Mouse (Mus musculus) frontal cortex, adult (tissue): ENCODE measurements around the gene Pcmt1.
"Not testable (repeated sequence)": the region's sequence is repeated elsewhere in the genome, so short reads cannot be mapped to it uniquely, and the experiment has no call there.

Source experiments
- ATAC-seq: cut with Nextera tagmentation; 2 replicates; pipeline ENCODE4 v1.9.2; 2017; ENCODE audit warnings: mild to moderate bottlenecking, moderate library complexity, mixed read lengths; ENCODE audit not compliant: low TSS enrichment

The Pcmt1 gene

DNA sequence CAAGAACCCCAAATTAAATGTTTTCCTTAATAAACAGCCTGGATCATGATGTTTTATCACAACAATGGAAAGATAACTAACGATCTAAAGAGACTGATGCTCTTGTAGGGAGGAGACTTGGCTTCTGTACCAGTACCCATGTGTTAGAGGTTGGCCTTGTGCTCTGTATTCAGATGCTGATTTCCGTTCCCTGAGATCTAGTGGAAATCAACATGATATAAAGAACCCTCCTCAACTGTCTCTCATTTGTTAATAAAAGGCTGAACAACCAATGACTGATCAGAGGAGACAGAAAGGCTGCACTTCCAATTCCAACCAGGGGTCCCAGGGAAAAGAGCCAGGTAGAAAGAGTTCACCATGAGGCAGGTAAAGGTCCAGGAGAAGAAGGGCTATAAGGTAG, 35.0 kb downstream of the Pcmt1 start:
- ATAC-seq: no peak

DNA sequence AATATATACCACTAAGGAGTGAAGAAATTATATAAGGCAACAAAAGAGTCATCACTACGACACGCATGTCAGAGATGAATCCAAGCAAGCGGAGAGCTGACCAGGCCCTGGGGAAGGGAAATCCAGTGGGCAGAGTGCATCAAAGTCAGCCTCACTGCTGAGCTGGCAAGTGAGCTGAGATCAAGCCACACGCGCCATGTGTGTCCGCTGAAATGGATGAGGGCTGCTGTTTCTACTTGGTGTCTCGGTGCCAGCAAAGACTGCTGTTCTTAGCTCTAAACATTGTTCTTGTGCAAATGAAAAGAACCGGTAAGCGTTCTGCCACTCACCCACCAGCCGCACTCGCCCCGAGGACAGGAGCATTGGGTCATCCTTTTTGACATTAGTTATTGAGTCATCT, 40.6 kb downstream of the Pcmt1 start:
- no peak for ATAC-seq

DNA sequence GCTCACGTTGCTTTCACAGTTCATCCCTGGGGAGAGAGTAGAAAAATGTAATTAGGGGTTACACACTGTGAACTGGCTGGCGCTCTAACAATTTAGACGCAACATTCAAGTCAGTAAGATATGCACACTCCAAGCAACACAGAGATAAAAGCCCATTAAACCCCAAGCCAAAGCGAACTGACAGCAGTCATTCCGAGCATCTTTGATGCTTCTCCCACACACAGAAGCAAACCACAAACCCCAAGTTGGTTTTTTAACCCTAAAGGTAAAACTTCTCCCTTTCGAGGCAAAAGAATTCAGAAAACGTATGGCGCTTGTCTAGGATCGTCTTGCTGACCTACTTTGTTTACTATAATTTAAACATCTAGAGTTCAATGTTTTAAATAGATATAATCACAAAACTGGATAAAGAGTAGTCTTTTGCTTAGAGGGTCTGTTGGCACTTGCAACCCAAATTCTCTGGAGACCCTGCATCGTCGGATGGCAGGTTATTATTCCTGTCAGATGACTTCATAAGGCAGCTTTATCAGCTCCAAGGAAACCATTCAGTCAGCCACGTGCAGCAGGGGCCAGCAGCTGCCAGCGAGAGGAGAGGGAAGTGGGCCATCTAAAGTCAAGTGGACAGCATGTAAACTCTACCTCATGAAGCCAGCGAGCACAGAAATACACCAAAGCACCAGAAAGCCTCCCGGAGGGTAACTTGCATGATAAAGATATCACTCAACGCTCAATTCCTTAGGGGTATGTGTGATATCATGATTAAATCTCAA, 49.8 kb downstream of the Pcmt1 start:
- 0 out of 2 replicates have a peak, but pooled peaks have one; percentile 7 for ATAC-seq

DNA sequence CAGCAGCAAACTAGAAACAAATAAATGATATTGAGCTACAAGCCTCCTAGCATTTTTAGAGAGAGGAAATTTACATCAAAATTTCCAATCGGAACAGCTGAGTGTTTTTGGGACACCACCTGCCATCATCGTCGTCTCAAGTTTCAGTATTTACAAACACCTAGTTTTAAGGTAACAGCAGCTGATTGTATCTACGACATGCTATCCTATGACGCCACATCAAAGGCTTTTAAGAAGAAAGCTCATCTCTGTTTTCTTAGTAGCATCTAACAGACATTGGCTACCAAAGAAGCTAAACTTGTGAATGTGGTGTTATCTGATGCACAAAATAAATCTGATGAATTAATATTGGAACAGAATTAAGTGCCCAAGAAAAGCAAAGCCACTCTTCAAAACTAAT, 50.6 kb downstream of the Pcmt1 start:
- no peak for ATAC-seq

DNA sequence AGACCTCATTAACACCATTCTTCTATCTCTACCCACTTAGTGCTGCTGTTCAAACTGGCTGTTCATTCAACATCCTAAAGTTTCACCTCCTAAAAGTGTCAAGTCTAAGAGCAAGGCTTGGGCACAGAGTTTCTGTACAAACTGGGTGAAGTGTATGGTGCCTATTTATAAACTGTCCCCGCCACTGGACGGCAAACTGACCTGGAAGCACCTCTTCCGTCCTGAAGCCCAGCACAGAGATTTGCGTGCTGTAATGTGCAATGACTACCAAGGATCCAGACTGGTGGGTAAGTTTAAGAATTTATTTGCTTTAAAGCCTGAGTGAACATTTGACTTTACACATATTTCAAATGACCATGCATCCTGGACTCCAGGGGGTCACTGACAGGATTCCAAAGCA, 51.8 kb downstream of the Pcmt1 start:
- ATAC-seq: no peak

DNA sequence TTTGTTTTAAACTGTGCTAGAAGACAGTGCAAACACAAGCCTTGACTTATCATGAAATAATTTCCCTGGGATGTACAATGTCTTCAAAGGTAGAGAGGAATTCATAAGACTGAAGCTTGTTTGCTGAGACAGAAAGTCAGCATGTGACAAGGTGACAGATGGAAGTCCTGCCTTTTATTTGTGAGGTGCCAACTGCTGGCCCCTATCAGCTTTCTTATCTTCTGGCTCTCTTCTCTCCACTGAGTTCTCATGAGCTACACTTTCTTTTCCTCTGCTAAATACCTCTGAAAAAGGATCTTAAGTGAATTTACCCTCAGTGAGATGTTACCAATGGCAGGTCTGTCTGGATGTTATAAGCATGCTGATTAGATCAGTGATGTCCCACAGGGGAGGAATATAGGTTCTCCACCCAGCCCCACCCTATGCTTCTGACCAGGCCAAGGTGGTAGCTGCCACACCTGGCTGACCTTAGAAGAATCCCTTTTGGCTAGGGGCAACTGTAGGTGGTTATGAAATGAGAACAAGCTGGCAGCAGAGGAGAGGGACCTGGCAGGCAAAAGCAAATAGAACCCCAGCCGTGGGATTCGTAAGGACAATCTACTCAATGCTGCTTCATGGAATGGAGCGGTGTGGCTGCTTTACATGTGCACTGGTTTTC, 56.9 kb downstream of the Pcmt1 start:
- no peak for ATAC-seq

DNA sequence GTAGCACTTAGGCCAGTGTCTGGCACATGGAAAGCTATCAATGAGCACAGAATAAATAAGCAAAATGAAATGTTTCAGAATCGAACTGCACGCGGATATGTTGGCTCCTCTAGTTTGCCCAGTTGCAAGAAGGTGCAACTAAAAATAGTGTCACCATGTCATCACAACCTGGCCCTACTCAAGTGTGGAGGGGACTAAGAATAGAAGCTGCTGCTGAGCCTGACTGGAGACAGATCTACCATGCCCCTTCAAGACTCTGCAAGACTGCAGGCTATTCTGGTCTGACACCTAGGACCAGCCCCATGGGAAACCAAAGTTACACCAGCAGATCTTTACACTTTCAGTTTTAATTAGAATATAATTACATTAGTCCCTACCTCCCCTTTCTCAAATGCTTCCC, 58.6 kb downstream of the Pcmt1 start:
- peak; percentile 58 for ATAC-seq

DNA sequence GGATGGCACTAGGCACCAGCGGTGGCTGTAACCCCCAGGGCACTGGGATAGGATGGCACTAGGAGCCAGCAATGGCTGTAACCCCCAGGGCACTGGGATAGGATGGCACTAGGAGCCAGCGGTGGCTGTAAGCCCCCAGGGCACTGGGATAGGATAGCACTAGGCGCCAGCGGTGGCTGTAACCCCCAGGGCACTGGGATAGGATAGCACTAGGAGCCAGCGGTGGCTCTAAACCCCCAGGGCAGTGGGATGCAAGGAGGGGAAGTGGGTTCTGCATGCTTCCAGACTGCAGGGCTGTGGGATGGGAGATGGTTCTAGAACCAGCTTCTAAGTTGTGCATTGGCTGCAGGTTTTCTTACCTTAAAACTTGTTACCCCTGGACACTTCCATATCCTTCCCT, 60.2 kb downstream of the Pcmt1 start:
- no peak for ATAC-seq

DNA sequence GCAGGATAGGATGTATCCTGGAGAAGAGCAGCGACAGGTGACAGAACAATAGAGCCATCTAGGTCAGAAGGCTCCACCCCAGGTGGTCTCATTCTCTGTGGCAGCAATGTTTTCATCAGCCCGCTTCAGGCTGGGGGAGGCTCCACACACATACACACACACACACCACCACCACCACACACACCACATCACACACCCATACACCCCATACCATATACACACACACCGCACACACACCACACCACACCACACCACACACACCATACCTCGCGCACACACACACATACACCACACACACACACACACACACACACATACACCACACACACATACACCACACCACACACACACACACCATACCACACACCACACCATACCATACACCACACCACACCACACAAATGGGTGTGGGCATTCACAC, 61.1 kb downstream of the Pcmt1 start:
- ATAC-seq: no peak

DNA sequence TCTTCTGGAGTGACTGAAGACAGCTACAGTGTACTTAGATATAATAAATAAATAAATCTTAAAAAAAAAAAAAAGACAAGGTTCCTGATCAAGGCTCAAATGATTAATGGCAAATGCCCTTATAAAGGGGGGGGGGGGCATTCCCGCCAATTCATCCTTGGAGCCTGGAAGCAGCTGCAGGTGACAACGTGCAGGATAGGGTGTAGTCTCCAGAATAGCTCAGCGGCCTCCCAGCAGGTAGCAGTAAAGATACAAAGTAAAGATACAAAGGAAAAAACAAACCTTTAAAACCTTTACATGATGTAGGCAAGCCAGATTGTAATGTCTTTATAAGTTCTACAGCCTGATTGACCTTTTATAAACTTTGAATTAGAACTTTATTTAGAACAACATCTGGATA, 63.4 kb downstream of the Pcmt1 start:
- not testable (repeated sequence) for ATAC-seq

DNA sequence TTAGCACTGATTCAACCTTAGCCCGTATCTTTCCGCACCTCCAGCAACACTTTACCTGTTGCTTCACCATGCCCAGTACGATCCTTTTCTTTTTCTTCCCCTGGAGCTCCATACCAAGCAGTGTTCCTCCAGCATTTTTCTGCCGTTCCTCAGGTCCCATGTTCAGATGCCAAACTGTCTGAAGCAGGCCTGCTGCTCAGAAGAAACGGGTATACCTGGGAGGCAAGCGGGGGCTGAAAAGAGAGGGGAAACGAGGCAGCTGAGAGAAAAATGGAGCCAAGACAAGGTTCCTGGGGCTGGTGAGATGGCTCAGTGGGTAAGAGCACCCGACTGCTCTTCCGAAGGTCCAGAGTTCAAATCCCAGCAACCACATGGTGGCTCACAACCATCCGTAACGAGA, 63.8 kb downstream of the Pcmt1 start:
- ATAC-seq: not testable (repeated sequence)

DNA sequence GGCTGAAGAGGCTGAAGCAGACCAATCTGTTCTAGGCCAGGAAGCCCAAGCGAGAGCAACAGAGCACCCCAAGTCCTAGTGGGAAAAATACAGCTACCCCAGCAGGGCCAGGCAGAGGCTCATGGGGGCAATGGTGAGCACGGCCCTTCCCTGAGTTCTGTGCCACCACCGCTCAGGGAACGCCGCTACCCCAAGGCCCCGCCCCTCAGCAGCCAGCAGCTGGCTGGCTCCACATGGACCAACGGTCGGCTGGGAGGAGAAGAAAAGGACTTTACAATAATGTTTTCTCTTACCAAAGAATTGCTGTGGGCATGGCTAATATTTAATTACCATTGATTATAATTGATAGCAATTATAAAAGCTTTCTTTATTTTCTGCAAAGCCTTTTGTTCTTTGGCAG, 66.1 kb downstream of the Pcmt1 start:
- ATAC-seq: no peak

DNA sequence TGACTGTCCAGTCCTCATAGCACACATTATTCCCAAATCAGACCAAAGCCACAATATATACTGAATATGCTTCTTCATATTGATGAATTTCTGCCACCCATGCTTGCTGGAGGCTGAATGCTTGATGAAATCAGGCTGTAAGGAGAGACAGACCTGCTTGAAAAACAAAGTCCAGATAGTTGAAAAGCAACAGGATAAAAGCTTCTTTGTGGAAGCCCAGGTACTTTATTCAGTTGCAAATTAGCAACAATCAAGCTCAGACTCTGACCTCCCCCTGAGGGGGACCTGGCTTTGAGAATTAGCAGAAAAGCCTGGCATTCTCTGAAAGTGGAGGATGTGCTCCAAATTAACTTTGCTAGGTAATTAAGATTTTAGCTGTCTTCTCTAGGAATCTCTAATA, 68.7 kb downstream of the Pcmt1 start:
- ATAC-seq: not testable (repeated sequence)

DNA sequence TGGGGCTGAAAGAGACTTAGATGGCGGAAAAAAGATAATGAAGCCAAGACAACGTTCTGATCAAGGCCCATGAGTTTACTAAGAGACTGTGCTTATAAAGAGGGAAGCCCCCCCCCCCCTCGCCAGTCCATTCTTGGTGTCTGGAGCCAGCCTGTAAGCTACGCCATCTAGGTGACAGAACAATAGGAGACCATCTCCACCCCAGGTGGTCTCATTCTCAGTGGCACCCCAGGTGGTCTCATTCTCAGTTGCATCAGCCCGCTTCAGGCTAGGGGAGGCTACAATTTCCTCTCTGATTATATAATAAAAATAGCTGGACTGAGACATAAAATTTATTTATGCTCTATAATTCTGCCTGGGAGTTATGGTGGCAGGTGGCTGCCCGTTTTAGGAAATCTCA, 69.3 kb downstream of the Pcmt1 start:
- no peak for ATAC-seq

DNA sequence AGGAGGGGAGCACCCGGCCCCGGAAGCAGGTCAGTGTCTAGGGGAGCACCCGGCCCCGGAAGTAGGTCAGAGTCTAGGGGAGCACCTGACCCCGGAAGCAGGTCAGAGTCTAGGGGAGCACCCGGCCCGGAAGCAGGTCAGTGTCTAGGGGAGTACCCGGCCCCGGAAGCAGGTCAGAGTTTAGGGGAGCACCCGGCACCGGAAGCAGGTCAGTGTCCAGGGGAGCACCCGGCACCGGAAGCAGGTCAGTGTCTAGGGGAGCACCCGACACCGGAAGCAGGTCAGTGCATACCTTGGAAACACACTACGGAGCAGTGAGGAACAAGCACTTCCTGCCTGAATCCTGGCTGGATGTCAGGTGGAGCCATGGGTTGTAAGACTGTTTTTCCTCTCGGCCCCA, 72.3 kb downstream of the Pcmt1 start:
- ATAC-seq: no peak

DNA sequence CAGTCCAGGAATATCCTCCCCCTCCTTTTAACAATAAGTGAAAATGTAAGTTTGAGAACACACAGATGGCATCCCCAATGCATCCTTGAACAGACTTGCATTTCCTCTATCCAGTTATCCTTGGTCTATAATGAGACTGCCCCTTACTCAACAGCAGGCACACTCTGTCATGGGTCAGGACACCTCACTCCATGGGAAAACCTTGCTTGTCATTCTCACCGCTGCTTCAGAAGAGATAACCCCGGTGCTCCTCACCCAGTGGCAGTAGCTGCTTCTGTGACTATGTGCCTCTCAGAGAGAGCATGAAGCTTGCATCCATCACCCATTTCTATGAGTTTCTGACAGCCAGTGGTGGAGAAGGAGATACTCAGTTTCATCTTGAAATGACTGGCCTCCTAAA, 74.5 kb downstream of the Pcmt1 start:
- no peak for ATAC-seq

DNA sequence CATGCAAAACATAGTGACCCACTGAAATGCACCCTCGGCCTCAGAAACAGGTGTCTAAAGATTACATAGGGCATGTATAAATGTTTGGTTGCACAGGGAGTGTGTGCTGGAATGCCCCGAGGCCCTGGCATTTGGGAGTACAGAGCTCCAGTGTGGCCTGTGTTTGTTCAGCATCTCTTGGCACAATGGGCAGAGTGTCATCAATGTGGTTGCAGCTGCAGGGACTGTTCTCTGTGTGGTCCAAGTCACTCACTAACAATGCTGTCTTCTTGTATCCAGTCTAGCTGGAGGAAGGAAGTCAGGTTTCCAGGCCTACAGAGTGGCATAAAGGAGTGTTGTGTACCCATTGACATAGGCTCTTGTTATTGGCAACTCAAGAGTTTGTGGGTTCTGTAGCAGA, 75.8 kb downstream of the Pcmt1 start:
- ATAC-seq: peak; percentile 74

DNA sequence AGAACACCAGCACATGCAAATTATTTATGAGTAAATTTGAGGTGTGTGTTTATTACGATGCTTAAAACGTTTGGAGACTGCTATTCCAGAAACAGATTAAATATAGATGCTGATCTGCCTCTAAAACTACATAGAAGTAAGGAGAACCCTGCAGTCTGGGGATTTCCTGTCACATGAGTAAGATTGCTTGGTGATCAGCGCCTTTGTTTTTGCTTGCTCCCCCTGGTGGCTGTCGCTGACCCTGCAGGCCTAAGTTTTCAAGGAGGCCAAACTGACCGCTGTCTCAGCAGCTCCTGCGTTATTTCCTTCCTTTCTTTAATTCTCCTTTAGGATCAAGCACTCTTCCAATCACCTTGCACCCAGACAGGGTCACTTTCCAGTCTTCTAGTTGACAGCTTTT, 80.3 kb downstream of the Pcmt1 start:
- peak; percentile 82 for ATAC-seq

DNA sequence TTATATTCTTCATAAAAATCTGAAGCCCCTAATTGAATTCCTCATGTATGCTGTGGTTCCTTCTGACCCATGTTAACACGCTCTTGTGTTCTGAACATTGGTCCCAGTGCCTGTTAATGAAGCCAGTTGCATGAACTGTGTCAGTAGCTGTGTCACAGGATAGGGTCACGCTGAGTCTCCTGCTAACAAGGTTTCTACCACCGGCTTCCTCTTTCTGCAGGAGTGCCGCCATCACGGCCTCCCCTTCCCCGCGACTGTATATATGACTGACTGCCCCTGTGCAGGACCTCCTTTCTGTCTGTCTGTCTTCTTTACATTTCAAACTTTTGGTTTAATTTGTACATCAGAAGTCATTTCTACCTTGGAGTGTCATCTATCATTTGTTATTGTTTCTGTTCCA, 82.8 kb downstream of the Pcmt1 start:
- ATAC-seq: no peak

DNA sequence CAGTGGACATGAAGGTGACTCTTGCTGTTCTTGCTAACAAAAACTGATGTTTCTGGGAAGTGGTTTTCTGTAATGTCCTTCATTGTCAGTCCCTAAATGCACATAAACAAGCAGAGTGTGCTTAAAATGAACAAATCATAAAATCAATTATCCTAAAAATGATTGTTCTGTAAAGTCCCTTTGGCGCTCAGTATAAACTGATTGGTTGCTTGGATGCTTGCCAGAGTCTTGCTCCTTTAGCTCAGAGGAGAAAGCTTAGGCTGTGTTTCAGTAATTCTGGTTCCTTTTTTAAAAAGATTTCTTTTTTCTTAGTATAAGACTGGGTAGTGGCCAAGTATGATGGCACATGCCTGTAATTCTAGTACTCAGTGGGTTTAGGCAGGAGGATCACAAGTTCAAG, 84.7 kb downstream of the Pcmt1 start:
- ATAC-seq: no peak

DNA sequence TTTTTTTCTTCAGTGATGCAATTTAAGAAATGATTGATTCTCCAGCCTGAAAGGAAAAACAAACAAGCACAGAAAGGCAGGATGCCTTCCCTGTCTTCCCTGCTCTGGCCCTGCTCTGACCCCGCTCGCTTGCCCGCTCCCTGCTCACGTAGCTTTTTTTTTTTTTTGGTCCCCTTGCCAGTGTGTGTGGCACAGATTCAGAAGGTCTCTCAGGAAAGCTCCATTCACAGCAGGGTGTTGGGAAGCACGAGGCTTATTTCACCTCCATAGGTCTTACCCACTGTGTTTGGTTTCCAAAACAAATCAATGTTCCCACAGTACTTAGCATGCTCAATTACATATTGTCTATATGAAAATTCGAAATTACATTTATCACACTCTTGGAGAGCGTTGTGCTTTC, 86.1 kb downstream of the Pcmt1 start:
- ATAC-seq: no peak

DNA sequence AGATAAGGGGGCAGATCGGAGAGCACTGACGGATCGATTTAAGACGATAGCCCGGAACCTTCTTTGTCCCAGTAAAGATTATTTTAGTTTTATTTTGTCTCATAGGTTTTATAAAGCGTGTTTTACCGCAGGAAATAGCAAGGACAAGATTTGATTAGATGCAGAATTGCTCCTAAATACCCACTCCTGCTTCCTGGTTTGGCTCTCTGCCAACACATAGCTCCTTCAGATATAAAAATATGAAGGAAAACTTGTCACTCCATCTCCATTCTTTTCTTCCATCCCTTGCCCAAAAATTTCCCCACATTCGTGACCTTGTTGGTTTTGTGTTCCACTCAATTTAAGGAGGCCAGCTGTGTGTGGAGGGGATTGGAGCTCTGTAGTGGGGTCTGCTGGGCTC, 90.1 kb downstream of the Pcmt1 start:
- ATAC-seq: no peak

DNA sequence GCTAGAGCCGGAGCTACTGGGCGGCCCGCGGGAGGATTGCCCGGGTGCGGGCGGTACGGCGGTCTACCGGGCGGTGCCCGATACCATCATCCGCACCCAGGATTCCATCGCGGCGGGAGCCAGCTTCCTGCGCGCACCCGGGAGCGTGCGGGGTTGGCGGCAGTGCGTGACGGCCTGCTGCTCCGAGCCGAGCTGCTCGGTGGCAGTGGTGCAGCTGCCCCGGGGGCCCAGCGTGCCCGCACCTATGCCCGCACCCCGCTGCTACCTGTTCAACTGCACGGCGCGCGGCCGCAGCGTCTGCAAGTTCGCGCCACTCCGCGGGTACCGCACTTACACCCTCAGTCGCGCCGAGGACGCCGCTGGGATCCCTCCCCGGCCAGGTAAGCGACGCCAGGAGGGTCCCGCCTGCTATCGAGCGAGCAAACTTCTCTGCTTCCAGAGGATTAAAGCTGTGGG, 90.7 kb downstream of the Pcmt1 start:
- peak; percentile 52 for ATAC-seq
